Mouse (Mus musculus) urinary bladder, postnatal 4 days (tissue): ENCODE results near the gene Vps26c.
"Not testable (repeated sequence)": the region's sequence is repeated elsewhere in the genome, so short reads cannot be mapped to it uniquely, and the experiment has no call there.

Experiments
- DNase-seq, 2 experiments: peaks; one replicate each; pipeline ENCODE4 v3.0.0; 2021 to 2022; ENCODE audit warnings: low spot score in 2 of 2

The Vps26c gene

GRCm38 (mm10) chr16:94489326-94489725, 37.3 kb downstream of the Vps26c start:
- no peak for DNase-seq

- DNase-seq = no peak
Observed at GRCm38 (mm10) chr16:94487341-94487740, 39.3 kb downstream of the Vps26c start.

- no peak for DNase-seq
Observed at GRCm38 (mm10) chr16:94484752-94485535, 41.7 kb downstream of the Vps26c start.

GRCm38 (mm10) chr16:94473086-94473822, 53.4 kb downstream of the Vps26c start:
- no peak for DNase-seq

- peak in 1 of 2 experiments; percentile 34 for DNase-seq
Observed at GRCm38 (mm10) chr16:94472515-94472951, 54.1 kb downstream of the Vps26c start.

- no peak for DNase-seq
Observed at GRCm38 (mm10) chr16:94468391-94468790, 58.2 kb downstream of the Vps26c start.

GRCm38 (mm10) chr16:94467337-94468055, 59.1 kb downstream of the Vps26c start:
- DNase-seq = no peak

GRCm38 (mm10) chr16:94466317-94466716, 60.3 kb downstream of the Vps26c start:
- DNase-seq = not testable (repeated sequence)

- no peak for DNase-seq
Observed at GRCm38 (mm10) chr16:94465900-94466299, 60.7 kb downstream of the Vps26c start.

GRCm38 (mm10) chr16:94464067-94464466, 62.6 kb downstream of the Vps26c start:
- no peak for DNase-seq

GRCm38 (mm10) chr16:94454146-94454545, 72.5 kb downstream of the Vps26c start:
- no peak for DNase-seq

- no peak for DNase-seq
Observed at GRCm38 (mm10) chr16:94452768-94453167, 73.9 kb downstream of the Vps26c start.

GRCm38 (mm10) chr16:94451545-94452488, 74.8 kb downstream of the Vps26c start:
- no peak for DNase-seq

GRCm38 (mm10) chr16:94449632-94450031, 77.0 kb downstream of the Vps26c start:
- DNase-seq = no peak

- no peak for DNase-seq
Observed at GRCm38 (mm10) chr16:94449151-94449550, 77.5 kb downstream of the Vps26c start.
